In the genomic region with DNA sequence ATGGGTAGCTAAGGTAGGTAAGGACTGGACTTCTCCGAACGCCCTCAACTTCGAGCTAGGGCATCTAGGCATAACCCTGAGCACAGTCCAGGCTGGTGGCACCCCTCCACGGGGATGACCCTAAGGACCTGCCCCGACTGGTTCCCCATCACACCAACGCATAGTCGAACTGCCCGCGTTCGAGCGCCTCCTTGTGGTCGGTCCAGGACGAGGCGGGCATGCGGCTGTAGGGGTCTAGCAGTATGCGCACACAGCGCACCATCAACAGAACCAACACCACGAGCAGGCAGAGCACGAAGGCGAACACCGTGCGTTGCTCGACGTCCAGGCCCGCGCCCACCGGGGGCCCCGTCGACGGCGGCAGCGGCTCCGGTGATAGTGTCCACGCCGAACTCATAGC, we compare ENCODE assay signal across 8 mouse cellular contexts. TPM values are rescaled to one million over a fixed set of nuclear protein-coding genes. Genes with fewer than 3 reads are reported as not detected.
DNase-seq lines count a peak whose midpoint lies in the region; ATAC-seq lines count a peak whose summit lies in the region.

No protein-coding gene starts in this region.

- intact Hi-C loops in heart, postnatal 25 days (cut with DNase I): loop anchor here (2.0 to 10.0 kb wide), 3 partner anchors 17 to 417 kb away; a partner anchor contains a TSS
- intact Hi-C loops in gastrocnemius, postnatal 14 days (cut with DNase I; ENCODE audit: low total_unique reads): no loop called here

- no peaks in the 10 kb centered on the region for H3K9me3 ChIP-seq in intestine, embryonic 16.5 days (ENCODE audit: control insufficient read depth, low read length)
- no peaks in the 10 kb centered on the region for H3K9me3 ChIP-seq in limb, embryonic 13.5 days
- no peaks in the 10 kb centered on the region for H3K9me3 ChIP-seq in midbrain, embryonic 14.5 days (ENCODE audit: control insufficient read depth, low read length)

- peaks cover 18% of the 10 kb centered on the region for H3K4me1 ChIP-seq in intestine, embryonic 16.5 days (ENCODE audit: control insufficient read depth, insufficient read depth, low read length)
- peaks cover 39% of the 10 kb centered on the region for H3K4me1 ChIP-seq in limb, embryonic 13.5 days
- H3K4me1 ChIP-seq in midbrain, embryonic 14.5 days (ENCODE audit: control insufficient read depth, insufficient read depth, low read length): peaks cover 28% of the 10 kb centered on the region

- no peaks in the 10 kb centered on the region for H3K27me3 ChIP-seq in intestine, embryonic 16.5 days (replicated peaks; ENCODE audit: control insufficient read depth, insufficient read depth, low read length)
- H3K27me3 ChIP-seq in limb, embryonic 13.5 days: no peaks in the 10 kb centered on the region
- H3K27me3 ChIP-seq in midbrain, embryonic 14.5 days (ENCODE audit: control insufficient read depth, insufficient read depth, low read length): no peaks in the 10 kb centered on the region

- H3K27ac ChIP-seq in intestine, embryonic 16.5 days (ENCODE audit: low read length): peak overlapping the region; percentile 37
- H3K27ac ChIP-seq in limb, embryonic 13.5 days: peak overlapping the region; percentile 72
- H3K27ac ChIP-seq in midbrain, embryonic 14.5 days (replicated peaks; ENCODE audit: low read depth, low read length): peak overlapping the region; percentile 96

- ATAC-seq in intestine, embryonic 16.5 days: peak; percentile 41
- ATAC-seq in limb, embryonic 13.5 days (ENCODE audit: low FRiP score, low read depth): peak; percentile 50
- ATAC-seq in midbrain, embryonic 14.5 days (ENCODE audit: low FRiP score, low TSS enrichment): peak; percentile 75

- H3K4me2 ChIP-seq in intestine, embryonic 16.5 days (ENCODE audit: low read depth, low read length): peak overlapping the region; percentile 91
- peak overlapping the region; percentile 83 for H3K4me2 ChIP-seq in limb, embryonic 13.5 days (replicated peaks)
- H3K4me2 ChIP-seq in midbrain, embryonic 14.5 days (ENCODE audit: low read length): peak overlapping the region; percentile 81

- H3K9ac ChIP-seq in intestine, embryonic 16.5 days (ENCODE audit: low read depth, low read length): peak overlapping the region; percentile 82
- H3K9ac ChIP-seq in limb, embryonic 13.5 days: peak overlapping the region; percentile 88
- peak overlapping the region; percentile 98 for H3K9ac ChIP-seq in midbrain, embryonic 14.5 days (replicated peaks; ENCODE audit: low read length)

- peak; percentile 50 to 69 for DNase-seq in heart, adult 18-20 months
- no peak for DNase-seq in heart, postnatal 25 days (ENCODE audit: low spot score)
- DNase-seq in embryo, embryonic 10 days (ENCODE audit: low spot score): peak; percentile 91
- peak; percentile 78 for DNase-seq in gastrocnemius, postnatal 14 days
- DNase-seq in midbrain, embryonic 14.5 days: peak; percentile 91
- DNase-seq in spleen, adult 12 weeks (ENCODE audit: low spot score): peak; percentile 63

- H3K36me3 ChIP-seq in intestine, embryonic 16.5 days (ENCODE audit: control insufficient read depth, insufficient read depth, low read length): peaks cover 24% of the 10 kb centered on the region
- peaks cover 66% of the 10 kb centered on the region for H3K36me3 ChIP-seq in limb, embryonic 13.5 days
- H3K36me3 ChIP-seq in midbrain, embryonic 14.5 days (ENCODE audit: control insufficient read depth, insufficient read depth, low read length): peaks cover 72% of the 10 kb centered on the region

- peak overlapping the region; percentile 73 for H3K4me3 ChIP-seq in intestine, embryonic 16.5 days (ENCODE audit: low read length)
- peak overlapping the region; percentile 86 for H3K4me3 ChIP-seq in limb, embryonic 13.5 days
- peak overlapping the region; percentile 88 for H3K4me3 ChIP-seq in midbrain, embryonic 14.5 days (replicated peaks; ENCODE audit: low read depth, low read length)

- 2% methylated on average over 35 of the region's 35 CpGs for WGBS in intestine, embryonic 16.5 days
- 1% methylated on average over 35 of the region's 35 CpGs for WGBS in limb, embryonic 13.5 days
- WGBS in midbrain, embryonic 14.5 days: 1% methylated on average over 35 of the region's 35 CpGs

RNA-seq across cellular contexts. Expression of a gene that starts 0.8 kb away (rescaled TPM):
- total RNA-seq in heart, adult 18-20 months (2021): under 1 TPM; 0.37 to 0.69 TPM
- total RNA-seq in heart, postnatal 25 days (2021): 1 to 10 TPM in 1 of 2 experiments, under 1 TPM in 1; 0.75 to 1.1 TPM
- total RNA-seq in gastrocnemius, postnatal 14 days (2021): 1 to 10 TPM; 1.4 to 2.5 TPM
- 52.8 and 55.0 TPM in 2 replicates for polyA plus RNA-seq in intestine, embryonic 16.5 days (2015; fragmentation: Nextera tagmentation; extraction: Ambion mirVana)
- polyA plus RNA-seq in limb, embryonic 13.5 days (2015; fragmentation: Nextera tagmentation; extraction: Ambion mirVana): 91.7 and 93.9 TPM in 2 replicates
- polyA plus RNA-seq in midbrain, embryonic 14.5 days (2014; fragmentation: Nextera tagmentation; extraction: Ambion mirVana): 210 and 240 TPM in 2 replicates

RNA-seq across cellular contexts. Expression of a gene that starts 5.4 kb away (rescaled TPM):
- 10 to 100 TPM; 16.5 to 21.0 TPM for total RNA-seq in heart, adult 18-20 months (2021)
- total RNA-seq in heart, postnatal 25 days (2021): 10 to 100 TPM; 14.4 to 15.0 TPM
- total RNA-seq in gastrocnemius, postnatal 14 days (2021): 10 to 100 TPM; 10.1 to 12.2 TPM
- polyA plus RNA-seq in intestine, embryonic 16.5 days (2015; fragmentation: Nextera tagmentation; extraction: Ambion mirVana): 38.9 and 43.5 TPM in 2 replicates
- 63.8 and 68.4 TPM in 2 replicates for polyA plus RNA-seq in limb, embryonic 13.5 days (2015; fragmentation: Nextera tagmentation; extraction: Ambion mirVana)
- polyA plus RNA-seq in midbrain, embryonic 14.5 days (2014; fragmentation: Nextera tagmentation; extraction: Ambion mirVana): 58.6 and 69.4 TPM in 2 replicates

RNA-seq across cellular contexts. Expression of a gene that starts 10.2 kb away (rescaled TPM):
- 1 to 10 TPM; 1.7 TPM for total RNA-seq in heart, adult 18-20 months (2021)
- total RNA-seq in heart, postnatal 25 days (2021): 1 to 10 TPM; 2.4 to 2.5 TPM
- total RNA-seq in gastrocnemius, postnatal 14 days (2021): 1 to 10 TPM; 1.8 to 3.4 TPM
- 2.4 and 2.9 TPM in 2 replicates for polyA plus RNA-seq in intestine, embryonic 16.5 days (2015; fragmentation: Nextera tagmentation; extraction: Ambion mirVana)
- polyA plus RNA-seq in limb, embryonic 13.5 days (2015; fragmentation: Nextera tagmentation; extraction: Ambion mirVana): 4.6 and 5.7 TPM in 2 replicates
- 4.6 and 5.0 TPM in 2 replicates for polyA plus RNA-seq in midbrain, embryonic 14.5 days (2014; fragmentation: Nextera tagmentation; extraction: Ambion mirVana)

RNA-seq across cellular contexts. Expression of a gene that starts 17.5 kb away (rescaled TPM):
- total RNA-seq in heart, adult 18-20 months (2021): 100 to 1,000 TPM; 102 to 106 TPM
- total RNA-seq in heart, postnatal 25 days (2021): 100 to 1,000 TPM; 117 TPM
- total RNA-seq in gastrocnemius, postnatal 14 days (2021): 10 to 100 TPM; 67.8 to 82.1 TPM
- 73.5 and 74.6 TPM in 2 replicates for polyA plus RNA-seq in intestine, embryonic 16.5 days (2015; fragmentation: Nextera tagmentation; extraction: Ambion mirVana)
- 62.9 and 63.0 TPM in 2 replicates for polyA plus RNA-seq in limb, embryonic 13.5 days (2015; fragmentation: Nextera tagmentation; extraction: Ambion mirVana)
- polyA plus RNA-seq in midbrain, embryonic 14.5 days (2014; fragmentation: Nextera tagmentation; extraction: Ambion mirVana): 45.1 and 47.2 TPM in 2 replicates

RNA-seq across cellular contexts. Expression of a gene that starts 19.6 kb away (rescaled TPM):
- under 1 TPM in 1 of 2 experiments, not detected in 1; 0.31 TPM for total RNA-seq in heart, adult 18-20 months (2021)
- total RNA-seq in heart, postnatal 25 days (2021): not detected
- total RNA-seq in gastrocnemius, postnatal 14 days (2021): under 1 TPM in 1 of 2 experiments, not detected in 1; 0.18 TPM
- 0.64 and 0.70 TPM in 2 replicates for polyA plus RNA-seq in intestine, embryonic 16.5 days (2015; fragmentation: Nextera tagmentation; extraction: Ambion mirVana)
- polyA plus RNA-seq in limb, embryonic 13.5 days (2015; fragmentation: Nextera tagmentation; extraction: Ambion mirVana): 1.3 and 2.4 TPM in 2 replicates
- polyA plus RNA-seq in midbrain, embryonic 14.5 days (2014; fragmentation: Nextera tagmentation; extraction: Ambion mirVana): 0.70 and 0.80 TPM in 2 replicates

Comparison
In these comparisons a context has a peak if more than half of its experiments do, and no peak if none do; other contexts are left out.
1. H3K27ac ChIP-seq: peak in every context shown above with its lines; median percentile 96 in midbrain, embryonic 14.5 days; 72 in limb, embryonic 13.5 days; 37 in intestine, embryonic 16.5 days.